In the genomic region with DNA sequence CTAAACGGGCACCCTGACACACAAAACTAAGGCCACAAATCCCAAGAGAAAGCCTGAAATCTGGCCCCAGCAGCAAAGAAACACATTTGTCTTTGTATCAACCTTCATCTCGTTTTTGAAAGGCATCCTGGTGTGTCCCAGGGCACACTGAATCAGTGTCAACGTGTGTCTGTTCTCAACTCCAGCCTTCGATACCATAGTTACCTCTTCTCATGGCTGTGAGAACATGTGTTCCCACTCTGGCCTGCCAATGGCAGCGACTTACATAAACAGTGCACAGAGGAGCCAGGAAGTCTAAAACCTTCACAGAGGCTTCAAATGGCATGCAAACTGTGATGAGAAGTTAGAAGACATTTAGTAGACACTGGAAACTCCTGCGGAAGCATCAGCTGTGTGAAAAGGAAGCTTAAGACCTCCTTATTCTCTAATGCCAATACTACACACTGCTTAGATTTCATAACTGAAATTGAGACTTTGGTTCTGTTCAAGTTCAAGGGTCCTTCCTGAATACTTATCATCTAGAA, we compare ENCODE assay signal across 26 mouse cellular contexts.
"Had no signal": no experiment of that assay in that cellular context is flagged by ENCODE, and none has a peak within 500 bp of the region (broad histone marks: within the 10 kb centered on the region; RNA-seq: fewer than 3 reads in every experiment).

No protein-coding gene starts in this region.

- H3K9ac ChIP-seq: embryonic facial prominence, embryonic 12.5 days; embryonic facial prominence, embryonic 13.5 days; embryonic facial prominence, embryonic 15.5 days; forebrain, embryonic 12.5 days; forebrain, embryonic 13.5 days; forebrain, embryonic 15.5 days; forebrain, postnatal 0 days had no signal

- H3K4me1 ChIP-seq: embryonic facial prominence, embryonic 15.5 days; forebrain, embryonic 10.5 days; forebrain, embryonic 12.5 days; forebrain, embryonic 13.5 days; forebrain, embryonic 15.5 days had no signal

- ATAC-seq: forebrain, embryonic 13.5 days; forebrain, embryonic 14.5 days; forebrain, embryonic 15.5 days; forebrain, embryonic 16.5 days; forebrain, postnatal 0 days had no signal

- H3K4me3 ChIP-seq: embryonic facial prominence, embryonic 10.5 days; embryonic facial prominence, embryonic 12.5 days; embryonic facial prominence, embryonic 13.5 days; embryonic facial prominence, embryonic 15.5 days; erythroblast, embryonic 14.5 days; forebrain, embryonic 10.5 days; forebrain, embryonic 12.5 days; forebrain, embryonic 13.5 days; forebrain, embryonic 15.5 days; gastrocnemius, adult 2 months; heart, adult 2 months had no signal

- H3K27ac ChIP-seq: embryonic facial prominence, embryonic 10.5 days; embryonic facial prominence, embryonic 12.5 days; embryonic facial prominence, embryonic 13.5 days; embryonic facial prominence, embryonic 15.5 days; forebrain, embryonic 10.5 days; forebrain, embryonic 12.5 days; forebrain, embryonic 13.5 days; forebrain, embryonic 15.5 days; gastrocnemius, adult 2 months; heart, adult 2 months had no signal

- H3K27me3 ChIP-seq: embryonic facial prominence, embryonic 12.5 days; embryonic facial prominence, embryonic 13.5 days; embryonic facial prominence, embryonic 15.5 days; forebrain, embryonic 12.5 days; forebrain, embryonic 13.5 days; forebrain, embryonic 15.5 days had no signal

- H3K9me3 ChIP-seq: embryonic facial prominence, embryonic 10.5 days; embryonic facial prominence, embryonic 12.5 days; embryonic facial prominence, embryonic 13.5 days; embryonic facial prominence, embryonic 15.5 days; forebrain, embryonic 10.5 days; forebrain, embryonic 12.5 days; forebrain, embryonic 13.5 days; forebrain, embryonic 15.5 days had no signal

- DNase-seq: cerebellum, adult 9-11 months; cerebellum, postnatal 10 days; cerebellum, postnatal 14 days; cerebellum, postnatal 25 days; cerebellum, postnatal 36 days; embryo, embryonic 11 days; forebrain, postnatal 0 days; gastrocnemius, adult 2 months; gastrocnemius, postnatal 10 days; gastrocnemius, postnatal 14 days; gastrocnemius, postnatal 25 days; gastrocnemius, postnatal 36 days; heart, adult 11 months; heart, adult 18-20 months; heart, adult 2 months had no signal

- H3K36me3 ChIP-seq: embryonic facial prominence, embryonic 10.5 days; embryonic facial prominence, embryonic 12.5 days; embryonic facial prominence, embryonic 13.5 days; embryonic facial prominence, embryonic 15.5 days; forebrain, embryonic 10.5 days; forebrain, embryonic 12.5 days; forebrain, embryonic 15.5 days had no signal

- H3K4me2 ChIP-seq: embryonic facial prominence, embryonic 12.5 days; embryonic facial prominence, embryonic 13.5 days; embryonic facial prominence, embryonic 15.5 days; forebrain, embryonic 12.5 days; forebrain, embryonic 13.5 days; forebrain, embryonic 15.5 days had no signal
